Mouse (Mus musculus) olfactory bulb, adult 2 months (tissue): ENCODE measurements around the gene Mbnl2.

Experiments
- CTCF ChIP-seq: fragments of 200-500 bp; IDR thresholded peaks from 2 replicates; pipeline ENCODE4 v1.5.1; 2012; ENCODE audit warnings: low read depth, mild to moderate bottlenecking, low read length, moderate library complexity; ENCODE audit not compliant: insufficient read depth
- POLR2A ChIP-seq: fragments of 200-500 bp; IDR thresholded peaks from 2 replicates; pipeline ENCODE4 v1.6.1; 2012; ENCODE audit warnings: mild to moderate bottlenecking, low read depth, low read length, moderate library complexity; ENCODE audit not compliant: insufficient read depth

DNA sequence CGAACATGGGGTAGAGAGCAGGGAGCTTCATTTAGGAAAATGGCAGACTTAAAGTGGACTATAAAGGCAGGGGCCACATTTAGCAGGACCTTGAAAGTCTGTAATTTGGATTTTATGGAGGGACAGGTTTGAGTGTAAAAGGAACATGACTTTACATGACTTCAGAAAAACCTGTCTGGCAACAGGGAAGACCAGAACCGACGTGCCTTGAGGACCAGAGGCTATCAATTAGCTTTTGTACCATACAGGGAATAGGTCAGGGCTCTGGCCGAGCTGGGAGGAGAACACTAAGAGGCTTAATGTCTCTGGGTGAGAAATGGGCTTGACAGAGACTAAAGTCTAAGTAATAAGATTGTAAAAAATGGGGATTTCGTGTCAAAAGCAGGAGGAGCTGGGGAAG lies 1.7 kb upstream of the Mbnl2 start:
- TF ChIP-seq POLR2A (no peak), CTCF (no peak)
